Mouse (Mus musculus): ENCODE data around the gene Dnmt1. TPM values are rescaled to one million over a fixed set of nuclear protein-coding genes. Genes with fewer than 3 reads are reported as not detected.

Dnmt1 gene
- polyA plus RNA-seq (2012; rRNA removed; ENCODE audit: low replicate concordance), result 12.0 and 35.0 TPM in 2 replicates

GRCm38 (mm10) chr9:20959430-20959938 lies at the start of gene Dnmt1:
Dnmt1 (minus strand) TSS chr9:20959888.

DNA sequence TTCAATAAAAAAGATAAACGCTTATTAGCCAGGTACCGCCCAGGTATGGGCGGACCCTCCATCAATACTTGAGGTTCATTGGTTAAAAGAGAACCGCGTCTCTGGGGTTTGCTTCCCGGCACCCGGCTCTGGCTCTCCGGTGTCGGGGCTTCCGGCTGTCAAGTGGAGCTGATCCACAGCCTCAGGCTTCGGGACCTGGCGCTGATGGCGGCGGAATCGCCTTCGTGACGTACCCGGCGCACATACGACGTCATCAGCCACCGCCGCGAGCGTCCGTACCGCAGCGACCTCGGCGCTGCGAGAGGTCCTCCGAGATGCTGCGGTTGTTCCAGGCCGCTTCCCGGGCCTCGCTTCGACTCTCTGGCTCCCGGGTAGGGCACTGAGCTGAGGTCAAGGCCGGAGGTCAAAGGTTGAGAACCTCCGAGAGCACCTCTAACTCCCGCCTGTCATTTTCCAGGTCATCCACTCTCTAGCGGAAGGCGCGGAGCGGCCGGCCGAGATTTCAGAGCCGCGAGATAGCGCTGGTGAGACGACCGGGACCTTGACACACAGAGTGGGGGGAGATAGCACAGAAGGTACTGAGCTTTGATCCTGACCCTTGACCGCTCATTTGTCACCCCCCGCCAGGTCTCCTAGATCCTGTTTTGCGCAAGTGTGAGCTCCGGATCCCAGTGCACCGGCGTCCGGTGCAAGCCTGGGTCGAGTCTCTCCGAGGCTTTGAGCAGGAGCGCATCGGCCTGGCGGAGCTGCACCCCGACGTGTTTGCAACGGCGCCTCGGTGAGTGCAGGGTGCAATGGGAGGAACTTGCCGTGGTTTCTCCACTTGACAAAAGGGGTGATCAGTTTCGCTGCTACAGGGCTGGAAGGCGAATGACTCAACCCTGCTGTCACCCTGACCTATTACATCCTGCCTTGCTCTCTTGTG lies 43.2 kb upstream of the Dnmt1 start, which contains the start of gene Mrpl4:
TSS of gene Mrpl4 (plus strand) at position 112 of the 925 bp plus-strand sequence.

GRCm38 (mm10) chr9:20976216-20976960 lies 16.7 kb upstream of the Dnmt1 start, which contains the start of gene S1pr2:
S1pr2 (minus strand) TSS chr9:20976781.

GRCm38 (mm10) chr9:20898511-20899073 lies 61.1 kb downstream of the Dnmt1 start, which contains the start of gene Eif3g:
Eif3g (minus strand) TSS chr9:20898623.

GRCm38 (mm10) chr9:20887704-20888385 lies 71.8 kb downstream of the Dnmt1 start, which contains the start of gene Ppan:
Ppan (plus strand) TSS chr9:20888175.

DNA sequence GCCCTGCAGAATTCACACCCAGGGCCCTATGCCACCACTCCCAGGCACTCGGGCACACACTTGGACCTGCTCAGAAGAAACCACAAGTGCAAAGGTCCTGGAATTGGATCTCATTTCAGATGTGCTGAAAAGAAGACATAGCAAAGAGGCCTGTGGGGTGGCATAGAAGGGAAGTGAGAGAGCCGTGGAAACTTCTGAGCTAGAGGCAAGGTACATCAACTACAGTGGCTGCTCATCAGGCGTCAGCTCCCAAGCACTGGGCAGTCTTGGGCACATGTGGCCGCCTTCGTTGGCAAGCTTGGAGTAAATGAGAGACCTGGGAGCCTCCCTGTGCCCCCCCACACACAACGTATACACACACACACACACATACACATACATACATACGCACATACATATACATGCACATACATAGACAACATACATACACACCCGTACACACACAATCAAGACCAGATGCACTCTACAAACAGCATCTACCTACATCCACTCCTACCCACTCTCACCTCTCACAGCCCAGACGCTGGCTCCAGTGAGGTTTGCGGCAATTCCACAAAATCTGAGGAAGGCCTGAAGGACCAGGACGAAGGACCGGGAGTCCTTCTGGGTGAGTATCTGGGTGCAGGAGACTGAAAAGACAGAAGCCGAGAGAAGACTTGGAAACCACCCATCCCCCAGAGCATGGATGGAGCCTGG lies 80.4 kb downstream of the Dnmt1 start, which contains the start of gene Angptl6:
TSS of gene Angptl6 (minus strand) at position 631 of the 696 bp plus-strand sequence.

DNA sequence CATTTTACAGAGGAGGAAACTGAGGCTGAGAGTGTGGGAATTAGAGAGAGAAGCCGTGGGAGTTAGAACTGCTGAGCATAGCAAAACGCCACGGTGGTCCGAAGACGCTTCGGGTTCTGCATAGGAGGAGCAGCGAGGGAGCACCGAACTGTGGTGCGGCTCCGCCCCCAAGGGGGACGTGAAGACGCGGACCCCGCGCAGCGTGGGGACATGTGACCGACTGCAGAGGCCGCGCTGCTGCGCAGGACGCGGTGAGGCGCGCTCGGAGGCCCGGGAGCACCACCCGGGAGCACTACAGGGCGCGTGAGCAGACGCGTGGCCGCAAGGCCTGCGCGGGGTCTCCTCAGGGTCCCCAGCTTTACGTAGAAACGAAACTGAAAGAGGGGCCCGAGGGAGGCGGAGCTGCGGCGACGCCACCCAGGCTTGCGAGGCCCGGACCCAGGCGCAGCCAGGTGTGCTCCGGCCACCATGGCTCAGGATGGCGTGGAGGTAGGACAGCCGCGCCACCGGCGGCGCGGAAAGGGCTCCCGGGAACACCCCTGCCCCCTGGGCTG lies 91.2 kb downstream of the Dnmt1 start, which contains the start of gene A230050P20Rik:
TSS of gene A230050P20Rik (plus strand) at position 195 of the 554 bp plus-strand sequence.

Other genes with a start within 250 kb of the Dnmt1 start
- gene Olfm2, start 213.5 kb downstream of the Dnmt1 start, polyA plus RNA-seq (2012; rRNA removed; ENCODE audit: low replicate concordance), result 10.2 and 13.3 TPM in 2 replicates
- gene Col5a3, start 144.8 kb downstream of the Dnmt1 start, polyA plus RNA-seq (2012; rRNA removed; ENCODE audit: low replicate concordance), result 60.3 and 277 TPM in 2 replicates
- not detected in 2 replicates for gene Rdh8, start 141.4 kb downstream of the Dnmt1 start, polyA plus RNA-seq (2012; rRNA removed; ENCODE audit: low replicate concordance)
- gene A230050P20Rik, start 91.2 kb downstream of the Dnmt1 start, polyA plus RNA-seq (2012; rRNA removed; ENCODE audit: low replicate concordance), result 48.6 and 128 TPM in 2 replicates
- 4.5 and 5.8 TPM in 2 replicates for gene Angptl6, start 80.2 kb downstream of the Dnmt1 start, polyA plus RNA-seq (2012; rRNA removed; ENCODE audit: low replicate concordance)
- gene Ppan, start 71.7 kb downstream of the Dnmt1 start, polyA plus RNA-seq (2012; rRNA removed; ENCODE audit: low replicate concordance), result 28.2 and 102 TPM in 2 replicates
- gene Eif3g, start 61.3 kb downstream of the Dnmt1 start, polyA plus RNA-seq (2012; rRNA removed; ENCODE audit: low replicate concordance), result 84.9 and 143 TPM in 2 replicates
- gene S1pr2, start 16.9 kb upstream of the Dnmt1 start, polyA plus RNA-seq (2012; rRNA removed; ENCODE audit: low replicate concordance), result 7.9 and 32.2 TPM in 2 replicates
- 120 and 141 TPM in 2 replicates for gene Mrpl4, start 42.9 kb upstream of the Dnmt1 start, polyA plus RNA-seq (2012; rRNA removed; ENCODE audit: low replicate concordance)
- 23.9 and 35.6 TPM in 2 replicates for gene Icam1, start 56.1 kb upstream of the Dnmt1 start, polyA plus RNA-seq (2012; rRNA removed; ENCODE audit: low replicate concordance)
- 0.16 and 0.45 TPM in 2 replicates for gene Icam4, start 69.5 kb upstream of the Dnmt1 start, polyA plus RNA-seq (2012; rRNA removed; ENCODE audit: low replicate concordance)
- gene Icam5, start 72.2 kb upstream of the Dnmt1 start, polyA plus RNA-seq (2012; rRNA removed; ENCODE audit: low replicate concordance), result 0.13 and 1.3 TPM in 2 replicates
- gene Zglp1, start 107.2 kb upstream of the Dnmt1 start, polyA plus RNA-seq (2012; rRNA removed; ENCODE audit: low replicate concordance), result 0.39 TPM in 1 of 2 replicates, not detected in the other
- gene Gm49373, start 113.2 kb upstream of the Dnmt1 start, polyA plus RNA-seq (2012; rRNA removed; ENCODE audit: low replicate concordance), result 0.19 and 0.48 TPM in 2 replicates
- 67.7 and 90.0 TPM in 2 replicates for gene Fdx1l, start 113.7 kb upstream of the Dnmt1 start, polyA plus RNA-seq (2012; rRNA removed; ENCODE audit: low replicate concordance)
- 1.6 and 3.5 TPM in 2 replicates for gene Gm38431, start 132.1 kb upstream of the Dnmt1 start, polyA plus RNA-seq (2012; rRNA removed; ENCODE audit: low replicate concordance)
- 38.5 and 87.3 TPM in 2 replicates for gene Raver1, start 132.1 kb upstream of the Dnmt1 start, polyA plus RNA-seq (2012; rRNA removed; ENCODE audit: low replicate concordance)
- 30.7 and 32.8 TPM in 2 replicates for gene Tyk2, start 171.4 kb upstream of the Dnmt1 start, polyA plus RNA-seq (2012; rRNA removed; ENCODE audit: low replicate concordance)
- gene Cdc37, start 190.1 kb upstream of the Dnmt1 start, polyA plus RNA-seq (2012; rRNA removed; ENCODE audit: low replicate concordance), result 55.1 and 87.0 TPM in 2 replicates
- 14.4 and 17.0 TPM in 2 replicates for gene Pde4a, start 205.8 kb upstream of the Dnmt1 start, polyA plus RNA-seq (2012; rRNA removed; ENCODE audit: low replicate concordance)